Mouse (Mus musculus) midbrain, embryonic 13.5 days (tissue): Measurements from ENCODE around the gene Rnf26. TPM values are rescaled to one million over a fixed set of nuclear protein-coding genes. Genes with fewer than 3 reads are reported as not detected.

ENCODE experiments used
- ATAC-seq: fragments of 200-750 bp; cut with Nextera tagmentation; 2 replicates; pipeline ENCODE4 v1.8.0; 2017; ENCODE audit warnings: mild to moderate bottlenecking, moderate TSS enrichment, moderate library complexity
- H3K27ac ChIP-seq: fragments of 300-500 bp; sonication (generic); 2 replicates; pipeline ENCODE4 v1.5.1; 2015; ENCODE audit warnings: inconsistent platforms, mild to moderate bottlenecking, moderate library complexity
- H3K27me3 ChIP-seq: fragments of 300-500 bp; sonication (generic); 2 replicates; pipeline ENCODE4 v1.6.1; 2015; ENCODE audit warnings: mild to moderate bottlenecking, inconsistent platforms
- H3K36me3 ChIP-seq: fragments of 300-500 bp; sonication (generic); 2 replicates; pipeline ENCODE4 v1.6.1; 2015; ENCODE audit warnings: mild to moderate bottlenecking, inconsistent platforms
- H3K4me1 ChIP-seq: fragments of 300-500 bp; sonication (generic); replicated peaks from 2 replicates; pipeline ENCODE4 v1.6.1; 2015; ENCODE audit warnings: inconsistent platforms
- H3K4me2 ChIP-seq: fragments of 300-500 bp; sonication (generic); replicated peaks from 2 replicates; pipeline ENCODE4 v1.6.1; 2015; ENCODE audit warnings: moderate library complexity, mild to moderate bottlenecking, inconsistent platforms
- H3K4me3 ChIP-seq: fragments of 300-500 bp; sonication (generic); replicated peaks from 2 replicates; pipeline ENCODE4 v1.5.1; 2015; ENCODE audit warnings: mild to moderate bottlenecking, inconsistent platforms
- H3K9ac ChIP-seq: fragments of 300-500 bp; sonication (generic); replicated peaks from 2 replicates; pipeline ENCODE4 v1.6.1; 2015; ENCODE audit warnings: mild to moderate bottlenecking, inconsistent platforms
- H3K9me3 ChIP-seq: fragments of 300-500 bp; sonication (generic); 2 replicates; pipeline ENCODE4 v1.6.1; 2016; ENCODE audit warnings: mild to moderate bottlenecking, inconsistent platforms
- WGBS: fragments of 180-500 bp; shearing (Covaris S2); methylation state at CpG from one replicate; pipeline ENCODE4 v1.1.7; 2015; 5-methylcytosine and 5-hydroxymethylcytosine counted together
- polyA plus RNA-seq: library from polyadenylated mRNA; unstranded; fragments of >200 nt; fragmentation: Nextera tagmentation; extraction: Ambion mirVana; gene quantifications from 2 replicates; pipeline ENCODE4 v1.2.1, GENCODE M21; 2015

The Rnf26 gene
- polyA plus RNA-seq, 1 experiment from 2014 or later: 32.7 TPM

GRCm38 (mm10) chr9:44047571-44048490 lies 65.5 kb downstream of the Rnf26 start:
- Histone ChIP-seq H3K27me3 (peaks cover 38% of the 10 kb centered on the region), H3K4me3 (no peak overlapping the region), H3K4me2 (no peak overlapping the region), H3K4me1 (peaks cover 15% of the 10 kb centered on the region), H3K36me3 (no peaks in the 10 kb centered on the region), H3K9ac (no peak overlapping the region), H3K27ac (no peak overlapping the region), H3K9me3 (no peaks in the 10 kb centered on the region)
- WGBS: 82% methylated on average over 14 of the region's 14 CpGs
- ATAC-seq: no peak

- H3K4me1 ChIP-seq: peaks cover 17% of the 10 kb centered on the region
- H3K9ac ChIP-seq: no peak overlapping the region
- H3K4me2 ChIP-seq: no peak overlapping the region
- H3K9me3 ChIP-seq: no peaks in the 10 kb centered on the region
- WGBS: 74% methylated on average over 6 of the region's 6 CpGs
- H3K36me3 ChIP-seq: no peaks in the 10 kb centered on the region
- peaks cover 44% of the 10 kb centered on the region for H3K27me3 ChIP-seq
- H3K27ac ChIP-seq: no peak overlapping the region
- no peak overlapping the region for H3K4me3 ChIP-seq
- no peak for ATAC-seq
These were observed 66.2 kb downstream of the Rnf26 start for GRCm38 (mm10) chr9:44047071-44047470.

GRCm38 (mm10) chr9:44046426-44046825 lies 66.9 kb downstream of the Rnf26 start:
- no peak for ATAC-seq
- Histone ChIP-seq H3K27ac (no peak overlapping the region), H3K27me3 (peaks cover 45% of the 10 kb centered on the region), H3K4me2 (no peak overlapping the region), H3K4me3 (no peak overlapping the region), H3K4me1 (peaks cover 17% of the 10 kb centered on the region), H3K9ac (no peak overlapping the region), H3K36me3 (no peaks in the 10 kb centered on the region), H3K9me3 (no peaks in the 10 kb centered on the region)
- 87% methylated on average over 12 of the region's 12 CpGs for WGBS

GRCm38 (mm10) chr9:44045884-44046272 lies 67.4 kb downstream of the Rnf26 start:
- Histone ChIP-seq H3K4me2 (no peak overlapping the region), H3K27me3 (peaks cover 48% of the 10 kb centered on the region), H3K9me3 (no peaks in the 10 kb centered on the region), H3K36me3 (no peaks in the 10 kb centered on the region), H3K4me1 (peaks cover 17% of the 10 kb centered on the region), H3K9ac (no peak overlapping the region), H3K4me3 (no peak overlapping the region), H3K27ac (no peak overlapping the region)
- no peak for ATAC-seq
- 79% methylated on average over 5 of the region's 5 CpGs for WGBS

Other genes with a start within 250 kb of the Rnf26 start
- gene Thy1, start 70.1 kb downstream of the Rnf26 start, polyA plus RNA-seq: 0.30 and 0.52 TPM in 2 replicates
- 4.5 and 8.3 TPM in 2 replicates for gene Usp2, start 46.5 kb downstream of the Rnf26 start, polyA plus RNA-seq
- gene Mfrp, start 11.8 kb downstream of the Rnf26 start, polyA plus RNA-seq: 0.16 TPM in 1 of 2 replicates, not detected in the other
- 1.9 and 2.5 TPM in 2 replicates for gene C1qtnf5, start 6.3 kb downstream of the Rnf26 start, polyA plus RNA-seq
- 0.24 and 0.36 TPM in 2 replicates for gene Gm49380, start within 50 bp of the Rnf26 start, polyA plus RNA-seq
- 11.6 and 13.7 TPM in 2 replicates for gene Mcam, start 21.0 kb upstream of the Rnf26 start, polyA plus RNA-seq
- 26.2 and 28.5 TPM in 2 replicates for gene Cbl, start 120.5 kb upstream of the Rnf26 start, polyA plus RNA-seq
- not detected in 2 replicates for gene Ccdc153, start 127.2 kb upstream of the Rnf26 start, polyA plus RNA-seq
- 0.48 and 0.64 TPM in 2 replicates for gene Pdzd3, start 138.0 kb upstream of the Rnf26 start, polyA plus RNA-seq
- gene Nlrx1, start 155.1 kb upstream of the Rnf26 start, polyA plus RNA-seq: 3.3 and 3.5 TPM in 2 replicates
- 17.3 and 18.1 TPM in 2 replicates for gene Abcg4, start 175.1 kb upstream of the Rnf26 start, polyA plus RNA-seq
- gene Hinfp, start 192.2 kb upstream of the Rnf26 start, polyA plus RNA-seq: 37.5 and 38.5 TPM in 2 replicates
- 23.0 and 27.3 TPM in 2 replicates for gene C2cd2l, start 206.8 kb upstream of the Rnf26 start, polyA plus RNA-seq
- 40.8 TPM in 2 replicates for gene Dpagt1, start 212.5 kb upstream of the Rnf26 start, polyA plus RNA-seq
- gene H2afx, start 221.2 kb upstream of the Rnf26 start, polyA plus RNA-seq: 193 and 209 TPM in 2 replicates
- gene Hmbs, start 230.7 kb upstream of the Rnf26 start, polyA plus RNA-seq: 72.3 and 72.9 TPM in 2 replicates
- 41.2 and 41.6 TPM in 2 replicates for gene Vps11, start 248.2 kb upstream of the Rnf26 start, polyA plus RNA-seq